19 mouse cellular contexts compared by ENCODE assay signal in genomic region chr10:45174345-45174744, GRCm38 (mm10). TPM values are rescaled to one million over a fixed set of nuclear protein-coding genes. Genes with fewer than 3 reads are reported as not detected.
"Had no signal": no experiment of that assay in that cellular context is flagged by ENCODE, and none has a peak within 500 bp of the region (broad histone marks: within the 10 kb centered on the region; RNA-seq: fewer than 3 reads in every experiment).

No protein-coding gene starts in this region.

- DNase-seq: lung, adult 18-20 months; lung, postnatal 4 days; midbrain, embryonic 14.5 days; retina, postnatal 1 day; right cerebral cortex, adult 18-20 months; right cerebral cortex, postnatal 25 days; thymus, adult 2 months; thymus, postnatal 25 days; thymus, postnatal 4 days had no signal

- H3K27me3 ChIP-seq: midbrain, embryonic 12.5 days; neural tube, embryonic 13.5 days; neural tube, embryonic 15.5 days; stomach, embryonic 15.5 days had no signal

- H3K4me1 ChIP-seq: midbrain, embryonic 12.5 days; neural tube, embryonic 13.5 days; neural tube, embryonic 15.5 days; stomach, embryonic 15.5 days had no signal

- ATAC-seq: midbrain, embryonic 16.5 days had no signal

- H3K4me2 ChIP-seq: lung, embryonic 14.5 days; midbrain, embryonic 12.5 days; neural tube, embryonic 13.5 days; neural tube, embryonic 15.5 days; stomach, embryonic 15.5 days had no signal

- H3K4me3 ChIP-seq: midbrain, embryonic 10.5 days; midbrain, embryonic 12.5 days; myocyte; neural tube, embryonic 13.5 days; neural tube, embryonic 15.5 days; stomach, embryonic 15.5 days had no signal

- H3K9me3 ChIP-seq: midbrain, embryonic 10.5 days; neural tube, embryonic 13.5 days; neural tube, embryonic 15.5 days; stomach, embryonic 15.5 days had no signal

- H3K9ac ChIP-seq: lung, embryonic 14.5 days; midbrain, embryonic 12.5 days; neural tube, embryonic 13.5 days; neural tube, embryonic 15.5 days; stomach, embryonic 15.5 days had no signal

- H3K36me3 ChIP-seq: midbrain, embryonic 10.5 days; midbrain, embryonic 12.5 days; neural tube, embryonic 13.5 days; neural tube, embryonic 15.5 days; stomach, embryonic 15.5 days had no signal

- H3K27ac ChIP-seq: midbrain, embryonic 10.5 days; midbrain, embryonic 12.5 days; neural tube, embryonic 13.5 days; neural tube, embryonic 15.5 days; stomach, embryonic 15.5 days; stomach, postnatal 0 days had no signal

RNA-seq across cellular contexts. Expression of gene Popdc3, which starts 3.6 kb away (rescaled TPM):
- polyA plus RNA-seq: midbrain, embryonic 12.5 days; testis, adult 2 months had no signal
